Mouse (Mus musculus) megakaryocyte, embryonic 14.5 days (primary cell): ENCODE results near the gene Sbk1.

Experiments used
- FLI1 ChIP-seq: IDR thresholded peaks from 2 replicates; pipeline ENCODE4 v1.6.1; 2012; ENCODE audit warnings: low read length, inconsistent platforms, mixed read lengths
- GATA1 ChIP-seq: IDR thresholded peaks from 3 replicates; pipeline ENCODE4 v1.6.1; 2012; ENCODE audit warnings: mixed read lengths, low read length, inconsistent platforms, borderline replicate concordance

- TF ChIP-seq GATA1 (no peak), FLI1 (no peak)
Observed at GRCm38 (mm10) chr7:126284021-126284420, 11.6 kb downstream of the Sbk1 start.
